21 mouse cellular contexts compared by ENCODE assay signal in the genomic region with DNA sequence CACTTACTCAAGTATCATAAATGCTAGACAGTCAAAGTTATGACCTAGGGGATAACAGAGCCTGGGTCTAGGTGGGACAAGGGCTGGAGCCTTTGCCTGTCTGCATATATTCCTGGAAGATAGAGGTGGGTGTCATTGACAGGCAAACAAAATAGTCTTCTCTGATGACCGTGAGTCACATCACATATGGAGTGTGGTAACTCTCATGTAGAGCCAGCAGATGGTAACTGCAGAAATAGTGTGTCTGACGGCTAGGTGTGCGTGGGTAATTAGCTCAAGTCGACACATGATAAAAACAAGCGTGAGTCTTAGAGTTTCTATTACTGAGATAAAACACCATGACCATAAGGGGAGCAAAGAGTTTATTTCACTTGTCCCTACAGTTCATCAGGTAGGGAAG. TPM values are rescaled to one million over a fixed set of nuclear protein-coding genes. Genes with fewer than 3 reads are reported as not detected.
DNase-seq lines count a peak whose midpoint lies in the region; ATAC-seq and TF ChIP-seq lines count a peak whose summit lies in the region.
"Had no signal": no experiment of that assay in that cellular context is flagged by ENCODE, and none has a peak within 500 bp of the region (broad histone marks: within the 10 kb centered on the region; RNA-seq: fewer than 3 reads in every experiment).

No protein-coding gene starts in this region.

- intact Hi-C loops in left cerebral cortex, postnatal 25 days (cut with DNase I) = no loop called here

- no peak overlapping the region for H3K4me2 ChIP-seq in intestine, postnatal 0 days (replicated peaks; ENCODE audit: low read depth)
- no peak overlapping the region for H3K4me2 ChIP-seq in intestine, embryonic 16.5 days (ENCODE audit: low read depth, low read length)
- H3K4me2 ChIP-seq: forebrain, embryonic 13.5 days; hindbrain, embryonic 12.5 days; hindbrain, embryonic 15.5 days had no signal

- DNase-seq in left cerebral cortex, postnatal 25 days (ENCODE audit: low spot score in 2 of 2) = peak; percentile 28 to 82
- DNase-seq in left cerebral cortex, adult 11 months (ENCODE audit: low spot score) = no peak
- peak; percentile 37 for DNase-seq in right cerebral cortex, postnatal 25 days
- no peak for DNase-seq in right cerebral cortex, postnatal 4 days
- DNase-seq in cerebellum, postnatal 10 days = no peak
- DNase-seq: adrenal gland, adult 2 months; adrenal gland, postnatal 14 days; cerebellum, adult 11-12 months; cerebellum, adult 8-10 months; cerebellum, postnatal 14 days; gastrocnemius, postnatal 25 days; heart, adult 2 months had no signal

- no peaks in the 10 kb centered on the region for H3K27me3 ChIP-seq in intestine, postnatal 0 days (replicated peaks; ENCODE audit: control insufficient read depth, insufficient read depth, low read length)
- H3K27me3 ChIP-seq in intestine, embryonic 16.5 days (replicated peaks; ENCODE audit: control insufficient read depth, insufficient read depth, low read length) = no peaks in the 10 kb centered on the region
- H3K27me3 ChIP-seq: forebrain, embryonic 13.5 days; hindbrain, embryonic 12.5 days; hindbrain, embryonic 15.5 days had no signal

- no peak for TF ChIP-seq CTCF in intestine, postnatal 0 days (IDR thresholded peaks at IDR 0.05; ENCODE audit: low read depth)

- no peak overlapping the region for H3K4me3 ChIP-seq in intestine, postnatal 0 days (ENCODE audit: low read depth, low read length)
- H3K4me3 ChIP-seq in intestine, embryonic 16.5 days (ENCODE audit: low read length) = no peak overlapping the region
- H3K4me3 ChIP-seq: forebrain, embryonic 10.5 days; forebrain, embryonic 13.5 days; heart, adult 2 months; heart, embryonic 10.5 days; hindbrain, embryonic 12.5 days; hindbrain, embryonic 15.5 days had no signal

- 0 out of 2 replicates have a peak, but pooled peaks have one; percentile 11 for ATAC-seq in intestine, postnatal 0 days
- no peak for ATAC-seq in intestine, embryonic 16.5 days
- ATAC-seq: CD4-positive, CD25-positive, alpha-beta regulatory T cell, adult 4 months; forebrain, embryonic 13.5 days; forebrain, embryonic 16.5 days had no signal

- H3K9me3 ChIP-seq in intestine, postnatal 0 days (ENCODE audit: control insufficient read depth) = no peaks in the 10 kb centered on the region
- no peaks in the 10 kb centered on the region for H3K9me3 ChIP-seq in intestine, embryonic 16.5 days (ENCODE audit: control insufficient read depth, low read length)
- H3K9me3 ChIP-seq: forebrain, embryonic 10.5 days; forebrain, embryonic 13.5 days; heart, embryonic 10.5 days; hindbrain, embryonic 12.5 days; hindbrain, embryonic 15.5 days had no signal

- peak overlapping the region; percentile 82 for H3K27ac ChIP-seq in intestine, postnatal 0 days (ENCODE audit: low read depth, low read length)
- H3K27ac ChIP-seq in intestine, embryonic 16.5 days (ENCODE audit: low read length) = no peak overlapping the region
- H3K27ac ChIP-seq: forebrain, embryonic 10.5 days; forebrain, embryonic 13.5 days; heart, adult 2 months; heart, embryonic 10.5 days; hindbrain, embryonic 12.5 days; hindbrain, embryonic 15.5 days had no signal

- no peaks in the 10 kb centered on the region for H3K36me3 ChIP-seq in intestine, postnatal 0 days (ENCODE audit: control insufficient read depth, insufficient read depth)
- no peaks in the 10 kb centered on the region for H3K36me3 ChIP-seq in intestine, embryonic 16.5 days (ENCODE audit: control insufficient read depth, insufficient read depth, low read length)
- H3K36me3 ChIP-seq: forebrain, embryonic 10.5 days; heart, embryonic 10.5 days; hindbrain, embryonic 12.5 days; hindbrain, embryonic 15.5 days had no signal

- 68% methylated on average over 5 of the region's 5 CpGs for WGBS in intestine, postnatal 0 days
- WGBS in intestine, embryonic 16.5 days = 87% methylated on average over 5 of the region's 5 CpGs

- H3K9ac ChIP-seq in intestine, postnatal 0 days (ENCODE audit: low read depth, low read length) = no peak overlapping the region
- H3K9ac ChIP-seq in intestine, embryonic 16.5 days (ENCODE audit: low read depth, low read length) = no peak overlapping the region
- H3K9ac ChIP-seq: forebrain, embryonic 13.5 days; hindbrain, embryonic 12.5 days; hindbrain, embryonic 15.5 days had no signal

- H3K4me1 ChIP-seq in intestine, postnatal 0 days (replicated peaks; ENCODE audit: control insufficient read depth, insufficient read depth, low read length) = no peaks in the 10 kb centered on the region
- H3K4me1 ChIP-seq in intestine, embryonic 16.5 days (ENCODE audit: control insufficient read depth, insufficient read depth, low read length) = 0 out of 2 replicates have a peak, but pooled peaks cover 2% of the 10 kb centered on the region
- H3K4me1 ChIP-seq: forebrain, embryonic 13.5 days; hindbrain, embryonic 15.5 days had no signal

RNA-seq across cellular contexts. Expression of gene Sccpdh, which starts 4.9 kb away (rescaled TPM):
- polyA plus RNA-seq in intestine, postnatal 0 days (2015; fragmentation: Nextera tagmentation; extraction: Ambion mirVana) = 111 and 113 TPM in 2 replicates
- 47.1 and 49.8 TPM in 2 replicates for polyA plus RNA-seq in intestine, embryonic 16.5 days (2015; fragmentation: Nextera tagmentation; extraction: Ambion mirVana)
- 10 to 100 TPM; 60.6 to 63.6 TPM for total RNA-seq in left cerebral cortex, postnatal 25 days (2021)

Comparison
In these comparisons a context has a peak if more than half of its experiments do, and no peak if none do; other contexts are left out.
1. DNase-seq: peak in left cerebral cortex, postnatal 25 days (2 of 2) and right cerebral cortex, postnatal 25 days (single experiment); none in left cerebral cortex, adult 11 months (single experiment), right cerebral cortex, postnatal 4 days (single experiment) and cerebellum, postnatal 10 days (0 of 2).